Mouse (Mus musculus): ENCODE measurements around the gene Chic1.
A peak's percentile ranks its signal among the peaks of the same experiment; 100 is the strongest.

The Chic1 gene

GRCm38 (mm10) chrX:103356287-103356686 lies at the start of gene Chic1:
TSS of gene Chic1 (plus strand) at chrX:103356476.
- DNase-seq = peak; percentile 92

- no peak for DNase-seq
These were observed 48.0 kb upstream of the Chic1 start for GRCm38 (mm10) chrX:103308262-103308661.

GRCm38 (mm10) chrX:103311723-103312122 lies 44.6 kb upstream of the Chic1 start:
- no peak for DNase-seq

- DNase-seq = no peak
These were observed 42.1 kb upstream of the Chic1 start for GRCm38 (mm10) chrX:103314146-103314545.

- peak; percentile 6 for DNase-seq
These were observed 35.1 kb upstream of the Chic1 start, which contains the start of gene Cdx4 for GRCm38 (mm10) chrX:103321146-103321545. TSS of gene Cdx4 (plus strand) at chrX:103321398.

- DNase-seq = no peak
These were observed 30.4 kb upstream of the Chic1 start for GRCm38 (mm10) chrX:103325900-103326299.

GRCm38 (mm10) chrX:103329386-103329785 lies 26.9 kb upstream of the Chic1 start:
- no peak for DNase-seq

GRCm38 (mm10) chrX:103331125-103331858 lies 25.0 kb upstream of the Chic1 start:
- no peak for DNase-seq

- DNase-seq = no peak
These were observed 14.7 kb upstream of the Chic1 start for GRCm38 (mm10) chrX:103341369-103342113.

GRCm38 (mm10) chrX:103355784-103356183 lies 492 bp upstream of the Chic1 start:
- no peak for DNase-seq

GRCm38 (mm10) chrX:103356761-103357236 lies 523 bp downstream of the Chic1 start:
- peak; percentile 17 for DNase-seq

GRCm38 (mm10) chrX:103366201-103366600 lies 9.9 kb downstream of the Chic1 start:
- DNase-seq = peak; percentile 4

- no peak for DNase-seq
These were observed 12.4 kb downstream of the Chic1 start for GRCm38 (mm10) chrX:103368650-103369049.

GRCm38 (mm10) chrX:103371221-103371620 lies 14.9 kb downstream of the Chic1 start:
- DNase-seq = no peak

- peak; percentile 26 for DNase-seq
These were observed 15.4 kb downstream of the Chic1 start for GRCm38 (mm10) chrX:103371627-103372026.

- DNase-seq = peak; percentile 27
These were observed 18.0 kb downstream of the Chic1 start for GRCm38 (mm10) chrX:103374250-103374649.

- DNase-seq = peak; percentile 1
These were observed 28.3 kb downstream of the Chic1 start for GRCm38 (mm10) chrX:103384528-103384927.

GRCm38 (mm10) chrX:103388131-103388530 lies 31.9 kb downstream of the Chic1 start:
- no peak for DNase-seq

GRCm38 (mm10) chrX:103393841-103394240 lies 37.6 kb downstream of the Chic1 start:
- DNase-seq = no peak

- peak; percentile 7 for DNase-seq
These were observed 48.7 kb downstream of the Chic1 start for GRCm38 (mm10) chrX:103405021-103405420.

- DNase-seq = no peak
These were observed 57.9 kb downstream of the Chic1 start, which contains the start of gene Tsx for GRCm38 (mm10) chrX:103414167-103414566. TSS of gene Tsx (plus strand) at chrX:103414467.

- no peak for DNase-seq
These were observed 65.4 kb downstream of the Chic1 start, which contains the start of gene Gm26992 for GRCm38 (mm10) chrX:103421710-103422109. TSS of gene Gm26992 (plus strand) at chrX:103422010.

- no peak for DNase-seq
These were observed 71.4 kb downstream of the Chic1 start for GRCm38 (mm10) chrX:103427677-103428076.

GRCm38 (mm10) chrX:103432293-103432692 lies 76.0 kb downstream of the Chic1 start:
- DNase-seq = no peak
